Mouse (Mus musculus) kidney, postnatal 10 days (tissue): ENCODE data around the gene Zbtb9.
"Not testable (repeated sequence)": the region's sequence is repeated elsewhere in the genome, so short reads cannot be mapped to it uniquely, and the experiment has no call there.

Source experiments
- DNase-seq: peaks from one replicate; pipeline ENCODE4 v3.0.0; 2021; ENCODE audit warnings: mixed read lengths

Gene Zbtb9

GRCm38 (mm10) chr17:26972703-26973574 lies at the start of gene Zbtb9:
Gene Zbtb9 (plus strand): TSS chr17:26973167.
- peak; percentile 97 for DNase-seq

- not testable (repeated sequence) for DNase-seq
Observed at GRCm38 (mm10) chr17:26925414-26925813, 47.6 kb upstream of the Zbtb9 start.

GRCm38 (mm10) chr17:26931795-26932194 lies 41.2 kb upstream of the Zbtb9 start:
- peak; percentile 76 for DNase-seq

GRCm38 (mm10) chr17:26932839-26933398 lies 40.0 kb upstream of the Zbtb9 start, which contains the start of gene Phf1:
Gene Phf1 (plus strand): TSS chr17:26933052.
- DNase-seq, result peak; percentile 99

GRCm38 (mm10) chr17:26933419-26933818 lies 39.5 kb upstream of the Zbtb9 start:
- DNase-seq, result no peak

DNA sequence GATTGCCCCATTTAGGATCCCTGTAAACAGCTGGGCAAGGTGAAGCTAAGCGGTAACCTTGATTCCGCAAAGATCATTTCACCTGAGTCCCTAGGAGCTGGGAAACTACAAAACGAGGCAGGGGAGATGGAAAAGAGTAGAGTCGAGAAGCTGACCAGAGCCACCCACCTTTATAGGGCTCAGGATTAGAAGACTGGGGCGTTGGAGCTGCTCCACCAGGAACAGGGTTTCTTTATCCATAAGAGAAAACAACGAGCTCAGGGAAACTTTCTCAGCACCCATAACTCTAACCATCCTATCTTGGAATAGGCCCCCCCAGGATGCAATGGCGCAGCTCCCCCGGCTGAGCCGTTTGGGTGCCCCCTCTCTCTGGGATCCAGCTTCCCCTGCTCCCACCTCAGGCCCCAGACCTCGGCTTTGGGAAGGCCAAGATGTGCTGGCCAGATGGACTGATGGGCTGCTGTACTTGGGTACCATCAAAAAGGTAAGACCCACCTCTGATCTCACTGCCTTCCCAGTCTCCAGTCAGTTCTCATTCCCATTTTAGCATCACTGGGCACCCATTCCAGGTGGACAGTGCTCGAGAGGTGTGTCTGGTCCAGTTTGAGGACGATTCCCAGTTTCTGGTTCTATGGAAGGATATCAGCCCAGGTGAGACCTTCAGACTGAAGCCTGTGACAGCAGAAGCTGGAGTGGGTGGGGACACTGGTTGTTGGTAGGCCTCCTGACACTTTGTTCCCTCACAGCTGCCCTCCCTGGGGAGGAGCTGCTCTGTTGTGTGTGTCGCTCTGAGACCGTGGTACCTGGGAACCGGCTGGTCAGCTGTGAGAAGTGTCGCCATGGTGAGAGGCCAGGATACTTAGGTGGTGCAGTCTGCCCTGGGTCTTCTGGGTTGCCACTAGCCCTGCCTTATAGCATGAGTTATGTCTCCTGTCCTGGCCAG lies 38.8 kb upstream of the Zbtb9 start:
- DNase-seq, result no peak

DNA sequence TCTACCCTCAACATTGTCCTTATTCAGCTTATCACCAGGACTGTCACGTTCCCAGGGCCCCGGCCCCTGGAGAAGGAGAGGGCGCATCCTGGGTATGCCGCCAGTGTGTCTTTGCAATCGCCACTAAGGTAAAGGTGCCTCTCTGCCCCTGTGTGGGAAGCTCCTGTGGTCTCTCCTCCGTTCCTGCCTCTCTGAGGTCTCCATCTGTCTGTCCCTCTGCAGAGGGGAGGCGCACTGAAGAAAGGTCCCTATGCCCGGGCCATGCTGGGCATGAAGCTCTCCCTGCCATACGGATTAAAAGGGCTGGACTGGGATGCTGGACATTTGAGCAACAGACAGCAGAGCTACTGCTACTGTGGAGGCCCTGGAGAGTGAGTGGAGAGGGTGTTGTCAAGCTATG lies 37.9 kb upstream of the Zbtb9 start:
- no peak for DNase-seq

- DNase-seq, result peak; percentile 16
Observed at GRCm38 (mm10) chr17:26936453-26936852, 36.5 kb upstream of the Zbtb9 start.

- DNase-seq, result peak; percentile 26
Observed at GRCm38 (mm10) chr17:26936921-26937695, 35.9 kb upstream of the Zbtb9 start.

DNA sequence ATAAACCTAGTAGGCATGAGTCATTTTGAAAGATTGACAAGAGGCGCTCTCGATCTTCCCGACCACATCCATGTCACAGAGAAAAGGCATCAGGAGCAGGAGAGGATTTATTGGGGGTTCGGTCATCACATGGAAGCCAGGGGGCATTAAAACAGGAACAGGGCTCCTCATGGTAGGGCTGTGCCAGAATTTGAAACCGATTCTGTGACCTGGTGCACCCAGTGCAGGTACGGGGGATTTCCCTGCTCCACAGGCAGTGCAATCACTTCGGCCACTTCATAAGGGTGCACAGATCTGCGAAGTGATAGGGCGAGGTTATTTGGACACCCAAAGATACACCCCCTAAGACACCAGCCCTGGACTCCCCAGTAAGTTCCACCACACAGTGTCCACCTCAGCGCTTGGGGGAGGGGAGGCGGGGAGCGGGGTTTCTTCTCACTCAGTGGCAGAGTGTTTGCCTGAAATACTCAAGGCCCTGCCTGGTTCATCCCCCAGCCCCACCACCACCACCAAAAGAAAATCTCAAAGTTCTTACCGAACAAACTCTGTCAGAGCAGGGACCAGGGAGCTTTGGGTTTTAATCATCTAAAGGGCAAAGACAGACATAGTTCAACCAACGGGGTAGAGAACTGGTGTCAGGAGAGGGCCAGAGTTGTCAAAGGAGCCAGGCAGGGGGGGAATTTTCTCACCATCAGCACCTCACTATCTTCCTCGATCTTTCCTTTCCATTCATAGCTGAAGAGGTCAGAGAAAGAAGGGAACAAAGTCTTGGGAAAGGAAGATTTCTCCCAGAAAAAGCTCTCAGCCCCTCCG lies 34.9 kb upstream of the Zbtb9 start:
- peak; percentile 6 for DNase-seq

GRCm38 (mm10) chr17:26938731-26939130 lies 34.2 kb upstream of the Zbtb9 start:
- peak; percentile 59 for DNase-seq

GRCm38 (mm10) chr17:26939178-26939972 lies 33.6 kb upstream of the Zbtb9 start, which contains the start of gene Cuta:
Gene Cuta (minus strand): TSS chr17:26939569.
- peak; percentile 100 for DNase-seq

- DNase-seq, result no peak
Observed at GRCm38 (mm10) chr17:26939973-26940300, 33.0 kb upstream of the Zbtb9 start.

GRCm38 (mm10) chr17:26941031-26941789 lies 31.8 kb upstream of the Zbtb9 start, which contains the start of gene Syngap1:
Gene Syngap1 (plus strand): TSS chr17:26941253.
- DNase-seq, result peak; percentile 80

- DNase-seq, result no peak
Observed at GRCm38 (mm10) chr17:26941841-26942570, 31.0 kb upstream of the Zbtb9 start.

- DNase-seq, result no peak
Observed at GRCm38 (mm10) chr17:26945824-26946495, 27.0 kb upstream of the Zbtb9 start.

- peak; percentile 90 for DNase-seq
Observed at GRCm38 (mm10) chr17:26946567-26946966, 26.4 kb upstream of the Zbtb9 start.
